Mouse (Mus musculus): ENCODE results near the gene Rgma. TPM values are rescaled to one million over a fixed set of nuclear protein-coding genes. Genes with fewer than 3 reads are reported as not detected.

Rgma gene
- polyA plus RNA-seq, 1 experiment from 2014 or later: 20.6 TPM

- H3K27ac ChIP-seq (ENCODE audit: low read depth, low read length): no peak overlapping the region
- no peaks in the 10 kb centered on the region for H3K27me3 ChIP-seq (replicated peaks; ENCODE audit: control insufficient read depth, insufficient read depth, low read length)
- peaks cover 96% of the 10 kb centered on the region for H3K36me3 ChIP-seq (ENCODE audit: control insufficient read depth, insufficient read depth, low read length)
- ATAC-seq (no peak), DNase-seq (ENCODE audit: low spot score) (no peak)
- H3K9ac ChIP-seq (ENCODE audit: low read length): no peak overlapping the region
- no peaks in the 10 kb centered on the region for H3K4me1 ChIP-seq (ENCODE audit: control insufficient read depth, insufficient read depth, low read length)
- WGBS: 91% methylated on average over 4 of the region's 4 CpGs
- H3K4me2 ChIP-seq (ENCODE audit: low read length): no peak overlapping the region
- H3K4me3 ChIP-seq (ENCODE audit: low read depth, low read length): no peak overlapping the region
- no peaks in the 10 kb centered on the region for H3K9me3 ChIP-seq (replicated peaks; ENCODE audit: control insufficient read depth, low read length)
Observed at GRCm38 (mm10) chr7:73451594-73451993, 76.3 kb downstream of the Rgma start.

GRCm38 (mm10) chr7:73452187-73452808, 77.0 kb downstream of the Rgma start:
- Histone ChIP-seq H3K4me2 (ENCODE audit: low read length) (no peak overlapping the region), H3K4me1 (ENCODE audit: control insufficient read depth, insufficient read depth, low read length) (no peaks in the 10 kb centered on the region), H3K9me3 (replicated peaks; ENCODE audit: control insufficient read depth, low read length) (no peaks in the 10 kb centered on the region), H3K4me3 (ENCODE audit: low read depth, low read length) (no peak overlapping the region), H3K27me3 (replicated peaks; ENCODE audit: control insufficient read depth, insufficient read depth, low read length) (no peaks in the 10 kb centered on the region), H3K36me3 (ENCODE audit: control insufficient read depth, insufficient read depth, low read length) (peaks cover 95% of the 10 kb centered on the region), H3K27ac (ENCODE audit: low read depth, low read length) (no peak overlapping the region), H3K9ac (ENCODE audit: low read length) (no peak overlapping the region)
- no peak for ATAC-seq
- WGBS: 89% methylated on average over 3 of the region's 3 CpGs
- no peak for DNase-seq (ENCODE audit: low spot score)

GRCm38 (mm10) chr7:73454113-73454512, 78.8 kb downstream of the Rgma start:
- Histone ChIP-seq H3K9me3 (replicated peaks; ENCODE audit: control insufficient read depth, low read length) (no peaks in the 10 kb centered on the region), H3K4me1 (ENCODE audit: control insufficient read depth, insufficient read depth, low read length) (no peaks in the 10 kb centered on the region), H3K27ac (ENCODE audit: low read depth, low read length) (no peak overlapping the region), H3K36me3 (ENCODE audit: control insufficient read depth, insufficient read depth, low read length) (peaks cover 93% of the 10 kb centered on the region), H3K9ac (ENCODE audit: low read length) (no peak overlapping the region), H3K4me2 (ENCODE audit: low read length) (no peak overlapping the region), H3K4me3 (ENCODE audit: low read depth, low read length) (no peak overlapping the region), H3K27me3 (replicated peaks; ENCODE audit: control insufficient read depth, insufficient read depth, low read length) (no peaks in the 10 kb centered on the region)
- 94% methylated on average over 12 of the region's 12 CpGs for WGBS
- ATAC-seq: no peak
- no peak for DNase-seq (ENCODE audit: low spot score)

GRCm38 (mm10) chr7:73463546-73463945, 88.2 kb downstream of the Rgma start:
- 93% methylated on average over 2 of the region's 2 CpGs for WGBS
- Histone ChIP-seq H3K9me3 (replicated peaks; ENCODE audit: control insufficient read depth, low read length) (no peaks in the 10 kb centered on the region), H3K4me3 (ENCODE audit: low read depth, low read length) (no peak overlapping the region), H3K4me2 (ENCODE audit: low read length) (no peak overlapping the region), H3K36me3 (ENCODE audit: control insufficient read depth, insufficient read depth, low read length) (peaks cover 91% of the 10 kb centered on the region), H3K27ac (ENCODE audit: low read depth, low read length) (no peak overlapping the region), H3K9ac (ENCODE audit: low read length) (no peak overlapping the region), H3K4me1 (ENCODE audit: control insufficient read depth, insufficient read depth, low read length) (no peaks in the 10 kb centered on the region), H3K27me3 (replicated peaks; ENCODE audit: control insufficient read depth, insufficient read depth, low read length) (no peaks in the 10 kb centered on the region)
- no peak for DNase-seq (ENCODE audit: low spot score)
- ATAC-seq: no peak

- WGBS: 94% methylated on average over 3 of the region's 3 CpGs
- Histone ChIP-seq H3K27ac (ENCODE audit: low read depth, low read length) (no peak overlapping the region), H3K4me1 (ENCODE audit: control insufficient read depth, insufficient read depth, low read length) (no peaks in the 10 kb centered on the region), H3K4me3 (ENCODE audit: low read depth, low read length) (no peak overlapping the region), H3K36me3 (ENCODE audit: control insufficient read depth, insufficient read depth, low read length) (peaks cover 91% of the 10 kb centered on the region), H3K4me2 (ENCODE audit: low read length) (no peak overlapping the region), H3K27me3 (replicated peaks; ENCODE audit: control insufficient read depth, insufficient read depth, low read length) (no peaks in the 10 kb centered on the region), H3K9me3 (replicated peaks; ENCODE audit: control insufficient read depth, low read length) (no peaks in the 10 kb centered on the region), H3K9ac (ENCODE audit: low read length) (no peak overlapping the region)
- DNase-seq (ENCODE audit: low spot score) (no peak), ATAC-seq (no peak)
Observed at GRCm38 (mm10) chr7:73467741-73468140, 92.4 kb downstream of the Rgma start.

Other genes starting within 250 kb of the Rgma start
- 40.2 and 43.4 TPM in 2 replicates for gene Chd2, start 166.3 kb downstream of the Rgma start, polyA plus RNA-seq (2014; fragmentation: Nextera tagmentation; extraction: Ambion mirVana)